Mouse (Mus musculus) embryo, embryonic 11 days (tissue): ENCODE data around the gene Id3.

ENCODE experiments used
- DNase-seq: peaks from one replicate; pipeline ENCODE4 v3.0.0-alpha.2; 2015

Id3 gene

GRCm38 (mm10) chr4:136179456-136179855 is 36.2 kb downstream of the Id3 start:
- no peak for DNase-seq

- DNase-seq = peak; percentile 90
Observed at GRCm38 (mm10) chr4:136179998-136180397, 36.7 kb downstream of the Id3 start.

- peak; percentile 76 for DNase-seq
Observed at GRCm38 (mm10) chr4:136180408-136181330, 37.4 kb downstream of the Id3 start.

- peak; percentile 49 for DNase-seq
Observed at GRCm38 (mm10) chr4:136181367-136181766, 38.1 kb downstream of the Id3 start.

- no peak for DNase-seq
Observed at GRCm38 (mm10) chr4:136185375-136185774, 42.1 kb downstream of the Id3 start.

GRCm38 (mm10) chr4:136186315-136186714 is 43.0 kb downstream of the Id3 start:
- DNase-seq = no peak

GRCm38 (mm10) chr4:136186739-136187472 is 43.6 kb downstream of the Id3 start:
- no peak for DNase-seq

GRCm38 (mm10) chr4:136188973-136189737 is 45.9 kb downstream of the Id3 start:
- no peak for DNase-seq

GRCm38 (mm10) chr4:136189912-136190311 is 46.6 kb downstream of the Id3 start:
- no peak for DNase-seq

GRCm38 (mm10) chr4:136193571-136193970 is 50.3 kb downstream of the Id3 start:
- DNase-seq = no peak

GRCm38 (mm10) chr4:136195029-136195428 is 51.7 kb downstream of the Id3 start:
- DNase-seq = no peak
